Mouse (Mus musculus): ENCODE data around the gene Pqlc3. TPM values are rescaled to one million over a fixed set of nuclear protein-coding genes. Genes with fewer than 3 reads are reported as not detected.
A peak's percentile ranks its signal among the peaks of the same experiment; 100 is the strongest.
"Not testable (repeated sequence)": the region's sequence is repeated elsewhere in the genome, so short reads cannot be mapped to it uniquely, and the experiment has no call there.

Pqlc3 gene
- polyA plus RNA-seq, 1 experiment from 2014 or later: 3.7 TPM

DNA sequence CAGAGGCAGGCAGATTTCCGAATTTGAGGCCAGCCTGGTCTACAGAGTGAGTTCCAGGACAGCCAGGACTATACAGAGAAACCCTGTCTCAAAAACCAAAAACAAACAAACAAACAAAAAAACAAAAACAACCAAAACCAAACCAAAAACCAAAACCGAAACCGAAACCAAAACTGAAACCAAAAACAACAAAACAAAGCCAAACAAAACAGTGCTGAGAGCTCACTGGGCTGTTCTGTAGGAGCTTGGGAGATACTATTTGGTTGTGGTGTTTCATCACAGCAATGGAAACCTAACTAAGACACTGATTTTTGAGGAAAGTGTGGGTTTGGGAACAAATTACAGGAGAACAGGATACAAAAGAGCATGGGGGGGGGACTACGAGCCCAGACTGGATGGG is 21.9 kb upstream of the Pqlc3 start:
- H3K9me3 ChIP-seq (ENCODE audit: low read depth, low read length): no peaks in the 10 kb centered on the region
- H3K4me2 ChIP-seq: no peak overlapping the region
- ATAC-seq (ENCODE audit: insufficient read depth): no peak
- TF ChIP-seq CTCF (IDR thresholded peaks at IDR 0.05; ENCODE audit: low read depth): no peak
- no peaks in the 10 kb centered on the region for H3K4me1 ChIP-seq (ENCODE audit: insufficient read depth)
- no peaks in the 10 kb centered on the region for H3K36me3 ChIP-seq (ENCODE audit: insufficient read depth)
- no peaks in the 10 kb centered on the region for H3K27me3 ChIP-seq (ENCODE audit: insufficient read depth, low read length)
- no peak overlapping the region for H3K27ac ChIP-seq (ENCODE audit: low read depth)
- 85% methylated on average over 4 of the region's 4 CpGs for WGBS
- H3K4me3 ChIP-seq (ENCODE audit: low read depth, low read length): no peak overlapping the region
- no peak for DNase-seq
- H3K9ac ChIP-seq: no peak overlapping the region

DNA sequence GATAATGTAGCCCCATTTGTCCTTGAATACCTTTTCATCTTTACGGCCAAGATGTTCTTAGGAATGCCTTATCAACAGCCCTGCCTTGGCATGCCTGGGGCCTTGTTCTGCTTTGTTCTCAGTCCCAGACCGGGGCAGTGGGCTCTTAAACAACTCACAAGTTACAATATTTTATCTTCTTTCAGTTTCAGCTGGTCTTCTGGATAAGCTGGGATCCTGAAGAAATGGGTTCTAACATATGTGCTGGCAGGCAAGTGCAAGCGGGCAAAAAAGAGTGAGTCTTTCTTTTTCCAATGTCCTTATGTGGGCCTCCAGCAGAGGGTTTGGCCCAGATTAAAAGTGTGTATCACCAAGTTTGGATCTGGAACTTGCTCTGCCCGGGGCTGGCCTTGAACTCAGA is 20.9 kb upstream of the Pqlc3 start:
- DNase-seq; H3K9me3 ChIP-seq (ENCODE audit: low read depth, low read length); ATAC-seq (ENCODE audit: insufficient read depth); H3K27ac ChIP-seq (ENCODE audit: low read depth); H3K9ac ChIP-seq; H3K36me3 ChIP-seq (ENCODE audit: insufficient read depth); H3K4me3 ChIP-seq (ENCODE audit: low read depth, low read length); H3K4me1 ChIP-seq (ENCODE audit: insufficient read depth); H3K27me3 ChIP-seq (ENCODE audit: insufficient read depth, low read length); H3K4me2 ChIP-seq: not testable (repeated sequence)
- WGBS: 72% methylated on average over 4 of the region's 4 CpGs

DNA sequence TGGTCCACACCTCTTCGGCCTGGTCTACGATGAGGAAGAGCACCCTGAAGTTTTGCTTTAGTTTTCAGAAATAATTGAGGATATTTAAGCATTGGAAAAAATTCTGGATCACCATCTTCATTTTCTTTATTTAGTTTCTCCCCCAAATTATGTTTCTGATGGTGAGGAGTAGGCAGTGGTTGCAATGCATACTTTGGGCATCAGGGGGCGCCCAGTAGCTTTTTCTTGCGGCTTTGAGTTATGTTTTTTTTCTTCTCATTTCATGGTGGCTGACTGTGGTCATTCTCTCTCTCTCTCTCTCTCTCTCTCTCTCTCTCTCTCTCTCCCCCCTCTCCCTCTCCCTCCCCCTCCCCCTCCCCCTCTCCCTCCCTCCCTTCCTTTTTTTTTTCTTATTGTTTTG is 18.3 kb upstream of the Pqlc3 start:
- Histone ChIP-seq H3K4me3 (ENCODE audit: low read depth, low read length) (no peak overlapping the region), H3K36me3 (ENCODE audit: insufficient read depth) (no peaks in the 10 kb centered on the region), H3K4me1 (ENCODE audit: insufficient read depth) (no peaks in the 10 kb centered on the region), H3K4me2 (no peak overlapping the region), H3K9me3 (ENCODE audit: low read depth, low read length) (no peaks in the 10 kb centered on the region), H3K9ac (no peak overlapping the region), H3K27me3 (ENCODE audit: insufficient read depth, low read length) (no peaks in the 10 kb centered on the region), H3K27ac (ENCODE audit: low read depth) (no peak overlapping the region)
- WGBS: 29% methylated on average over 4 of the region's 4 CpGs
- peak; percentile 67 for TF ChIP-seq CTCF (IDR thresholded peaks at IDR 0.05; ENCODE audit: low read depth)
- ATAC-seq (ENCODE audit: insufficient read depth) (no peak), DNase-seq (peak; percentile 82)

DNA sequence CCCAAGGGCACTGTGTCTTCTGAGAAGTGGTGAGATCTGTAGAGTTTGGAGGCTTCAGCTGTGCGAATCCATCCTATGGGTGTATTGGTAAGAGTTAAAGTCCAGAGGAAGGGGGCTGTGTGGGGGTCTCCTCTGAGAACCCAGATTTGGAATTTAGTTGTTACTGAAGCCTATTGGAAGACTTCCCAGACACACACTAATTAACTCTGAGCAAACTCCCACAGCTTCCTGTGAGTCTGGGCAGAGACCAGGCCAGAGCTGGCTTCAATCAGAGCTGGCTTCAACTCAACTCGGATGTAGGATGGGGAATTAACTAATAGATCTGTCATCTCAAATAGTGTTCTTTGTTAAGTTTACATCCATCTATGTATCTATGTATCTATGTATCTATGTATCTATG is 15.5 kb upstream of the Pqlc3 start:
- TF ChIP-seq CTCF (IDR thresholded peaks at IDR 0.05; ENCODE audit: low read depth): no peak
- H3K27me3 ChIP-seq (ENCODE audit: insufficient read depth, low read length): no peaks in the 10 kb centered on the region
- H3K4me3 ChIP-seq (ENCODE audit: low read depth, low read length): no peak overlapping the region
- 66% methylated on average over 2 of the region's 2 CpGs for WGBS
- H3K9me3 ChIP-seq (ENCODE audit: low read depth, low read length): no peaks in the 10 kb centered on the region
- no peak overlapping the region for H3K9ac ChIP-seq
- peak; percentile 46 for DNase-seq
- H3K4me2 ChIP-seq: no peak overlapping the region
- peaks cover 4% of the 10 kb centered on the region; the same call in 1 of the 2 replicates for H3K4me1 ChIP-seq (ENCODE audit: insufficient read depth)
- no peak for ATAC-seq (ENCODE audit: insufficient read depth)
- H3K36me3 ChIP-seq (ENCODE audit: insufficient read depth): no peaks in the 10 kb centered on the region
- H3K27ac ChIP-seq (ENCODE audit: low read depth): no peak overlapping the region

DNA sequence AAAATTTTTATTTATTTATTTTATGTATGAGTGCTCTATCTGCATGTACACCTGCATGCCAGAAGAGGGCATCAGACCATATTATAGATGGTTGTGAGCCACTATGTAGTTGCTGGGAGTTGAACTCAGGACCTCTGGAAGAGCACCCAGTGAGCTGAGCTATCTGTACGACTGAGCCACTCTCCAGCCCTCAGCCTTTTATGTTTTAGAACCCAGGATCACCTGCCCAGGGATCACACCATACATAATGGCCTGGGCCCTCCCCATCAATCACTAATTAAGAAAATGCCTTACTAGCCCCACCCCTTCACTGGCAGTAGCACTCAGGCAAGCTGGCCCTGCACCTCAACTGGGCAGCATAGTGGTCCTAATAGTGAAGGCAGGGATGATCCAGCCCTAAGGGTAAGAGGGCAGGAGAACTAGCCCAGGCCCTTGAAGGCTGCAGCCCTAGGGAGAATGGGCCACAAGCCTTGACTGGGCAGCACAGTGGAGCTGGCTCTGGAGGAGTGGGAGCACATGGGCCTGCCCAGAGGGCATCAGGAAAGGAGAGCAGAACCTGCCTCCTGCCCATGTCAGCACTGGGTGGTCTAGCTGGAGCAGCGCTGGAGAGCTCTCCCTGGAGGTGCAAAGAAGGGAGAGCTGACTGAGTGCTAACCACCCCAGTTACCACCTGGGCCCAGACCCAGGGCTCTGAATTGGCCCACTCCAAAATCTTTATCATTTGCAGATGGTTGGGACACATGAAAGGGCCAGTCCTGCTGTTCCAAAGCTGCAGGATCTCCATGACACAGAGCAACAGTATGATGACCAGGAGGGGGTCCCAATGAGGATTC is 12.1 kb upstream of the Pqlc3 start:
- ATAC-seq (ENCODE audit: insufficient read depth) (peak; percentile 50; the same call in 1 of the 2 replicates), DNase-seq (no peak)
- peaks cover 4% of the 10 kb centered on the region; the same call in 1 of the 2 replicates for H3K4me1 ChIP-seq (ENCODE audit: insufficient read depth)
- no peak overlapping the region for H3K4me2 ChIP-seq
- H3K27me3 ChIP-seq (ENCODE audit: insufficient read depth, low read length): no peaks in the 10 kb centered on the region
- no peaks in the 10 kb centered on the region for H3K36me3 ChIP-seq (ENCODE audit: insufficient read depth)
- H3K9ac ChIP-seq: no peak overlapping the region
- H3K4me3 ChIP-seq (ENCODE audit: low read depth, low read length): no peak overlapping the region
- H3K27ac ChIP-seq (ENCODE audit: low read depth): no peak overlapping the region
- WGBS: 57% methylated on average over 2 of the region's 2 CpGs
- TF ChIP-seq CTCF (IDR thresholded peaks at IDR 0.05; ENCODE audit: low read depth): no peak
- H3K9me3 ChIP-seq (ENCODE audit: low read depth, low read length): no peaks in the 10 kb centered on the region

DNA sequence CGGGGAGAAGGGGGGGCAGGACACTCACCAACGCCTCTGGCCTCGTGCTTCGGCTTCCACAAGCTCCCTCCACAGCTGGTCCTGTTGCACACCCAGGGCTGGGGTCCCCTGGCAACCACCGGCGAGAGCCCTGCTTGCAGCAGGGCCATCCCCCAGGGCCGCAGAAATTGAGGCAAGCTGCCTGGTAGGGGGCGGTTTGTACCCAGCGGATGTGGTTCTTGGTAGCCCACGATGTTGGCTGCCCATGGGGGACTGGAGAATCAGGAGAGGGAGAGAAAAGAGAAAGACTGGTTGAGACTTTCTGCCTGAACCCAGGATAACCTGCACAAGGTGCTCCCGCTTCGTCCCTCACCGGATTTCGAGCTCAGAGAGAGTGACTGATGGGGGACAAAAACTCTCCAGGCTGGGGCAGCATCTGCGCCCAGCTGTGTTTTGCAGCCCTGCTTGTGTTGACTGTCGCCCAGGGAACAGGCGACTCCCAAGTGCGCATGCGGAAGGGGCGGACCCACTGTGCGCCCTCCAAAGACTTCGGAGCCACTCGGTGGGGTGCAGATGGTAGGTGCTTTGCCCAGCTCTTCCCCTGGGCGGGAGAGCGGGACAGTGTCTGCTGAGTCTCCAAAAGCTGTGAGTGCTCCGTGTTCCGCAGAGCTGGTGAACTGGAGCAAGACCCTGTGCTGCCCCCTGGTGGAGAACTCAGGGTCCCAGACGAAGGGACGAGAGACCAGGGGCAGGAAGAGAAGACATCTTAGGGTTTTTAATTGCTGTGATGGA is 11.1 kb upstream of the Pqlc3 start, which contains the start of gene 2410004P03Rik:
Gene 2410004P03Rik, minus strand, starts transcription at position 628 of the 771 bp plus-strand sequence.
- peak; percentile 91 for TF ChIP-seq CTCF (IDR thresholded peaks at IDR 0.05; ENCODE audit: low read depth)
- WGBS: 6% methylated on average over 29 of the region's 29 CpGs
- no peaks in the 10 kb centered on the region for H3K27me3 ChIP-seq (ENCODE audit: insufficient read depth, low read length)
- H3K9me3 ChIP-seq (ENCODE audit: low read depth, low read length): no peaks in the 10 kb centered on the region
- DNase-seq (peak; percentile 88), ATAC-seq (ENCODE audit: insufficient read depth) (peak; percentile 80)
- peaks cover 4% of the 10 kb centered on the region; the same call in 1 of the 2 replicates for H3K4me1 ChIP-seq (ENCODE audit: insufficient read depth)
- H3K36me3 ChIP-seq (ENCODE audit: insufficient read depth): no peaks in the 10 kb centered on the region
- peak within 1 kb of the TSS; percentile 63 for H3K4me2 ChIP-seq
- H3K27ac ChIP-seq (ENCODE audit: low read depth): no peak within 1 kb of the TSS
- peak within 1 kb of the TSS; percentile 24; the same call in 1 of the 2 replicates for H3K9ac ChIP-seq
- peak within 1 kb of the TSS; percentile 37 for H3K4me3 ChIP-seq (ENCODE audit: low read depth, low read length)

DNA sequence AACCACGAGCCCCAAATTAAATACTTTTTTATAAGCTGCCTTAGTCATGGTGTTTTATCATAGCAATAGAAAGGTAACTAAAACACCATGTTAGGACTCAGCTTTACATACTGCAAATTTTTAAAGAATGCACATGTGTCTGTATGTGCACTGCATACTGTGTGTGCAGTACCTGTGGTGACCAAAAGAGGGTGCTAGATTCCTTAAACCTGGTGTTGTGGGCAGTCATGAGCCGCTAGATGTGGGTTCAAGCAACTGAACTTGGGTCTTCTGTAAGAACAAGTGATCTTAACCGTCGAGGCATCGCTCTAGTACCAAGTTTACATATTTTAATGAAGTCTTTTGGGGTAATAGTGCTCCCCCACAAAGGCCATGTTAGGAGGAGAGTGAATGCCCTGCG is 9.3 kb upstream of the Pqlc3 start:
- no peaks in the 10 kb centered on the region for H3K36me3 ChIP-seq (ENCODE audit: insufficient read depth)
- H3K4me1 ChIP-seq (ENCODE audit: insufficient read depth): peaks cover 4% of the 10 kb centered on the region; the same call in 1 of the 2 replicates
- no peak for ATAC-seq (ENCODE audit: insufficient read depth)
- H3K9ac ChIP-seq: no peak overlapping the region
- WGBS: 94% methylated on average over 6 of the region's 6 CpGs
- no peak overlapping the region for H3K27ac ChIP-seq (ENCODE audit: low read depth)
- peak; percentile 21; the same call in 1 of the 2 replicates for TF ChIP-seq CTCF (IDR thresholded peaks at IDR 0.05; ENCODE audit: low read depth)
- no peak overlapping the region for H3K4me2 ChIP-seq
- H3K9me3 ChIP-seq (ENCODE audit: low read depth, low read length): no peaks in the 10 kb centered on the region
- DNase-seq: no peak
- H3K27me3 ChIP-seq (ENCODE audit: insufficient read depth, low read length): no peaks in the 10 kb centered on the region
- H3K4me3 ChIP-seq (ENCODE audit: low read depth, low read length): no peak overlapping the region
